Mouse (Mus musculus) stomach, postnatal 0 days (tissue): ENCODE data around the gene Gmnn.

ENCODE experiments used
- CTCF ChIP-seq: IDR thresholded peaks from 2 replicates; pipeline ENCODE4 v1.5.1; 2016; ENCODE audit warnings: antibody characterized with exemption, low read depth, mild to moderate bottlenecking, moderate library complexity
- EP300 ChIP-seq: optimal IDR thresholded peaks from 2 replicates; pipeline ENCODE3; 2016; ENCODE audit warnings: antibody characterized with exemption

- TF ChIP-seq CTCF = no peak
- no peak for TF ChIP-seq EP300
Measured at GRCm38 (mm10) chr13:24709656-24710396, 51.9 kb downstream of the Gmnn start.
